Mouse (Mus musculus) thymus, postnatal 36 days (tissue): ENCODE measurements at regions not wholly inside any gene's neighbourhood (a gene's known extent, or its start where the extent isn't known, plus 50 kb on each side); places are given as distances from the start of the nearest gene placed in this dataset.
"Not testable (repeated sequence)": the region's sequence is repeated elsewhere in the genome, so short reads cannot be mapped to it uniquely, and the experiment has no call there.

ENCODE experiments used
- DNase-seq, 2 experiments: peaks; one replicate each; pipeline ENCODE4 v3.0.0; 2022; ENCODE audit warnings: mixed read lengths in 2 of 2

- no peak for DNase-seq
These were observed 58.1 kb upstream of the Slc1a4 start for GRCm38 (mm10) chr11:20390622-20391021.

GRCm38 (mm10) chr11:20393302-20393701, 60.8 kb upstream of the Slc1a4 start:
- DNase-seq = not testable (repeated sequence)

DNA sequence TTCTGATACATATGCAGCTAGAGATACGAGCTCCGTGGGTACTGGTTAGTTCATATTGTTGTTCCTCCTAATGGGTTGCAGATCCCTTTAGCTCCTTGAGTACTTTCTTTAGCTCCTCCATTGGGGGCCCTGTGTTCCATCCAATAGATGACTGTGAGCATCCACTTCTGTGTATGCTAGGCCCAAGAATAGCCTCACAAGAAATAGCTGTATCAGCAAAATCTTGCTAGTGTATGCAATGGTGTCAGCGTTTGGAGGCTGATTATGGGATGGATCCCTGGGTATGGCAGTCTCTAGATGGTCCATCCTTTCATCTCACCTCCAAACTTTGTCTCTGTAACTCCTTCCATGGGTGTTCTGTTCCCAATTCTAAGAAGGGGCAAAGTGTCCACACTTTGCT, 61.3 kb upstream of the Slc1a4 start:
- DNase-seq = not testable (repeated sequence)

GRCm38 (mm10) chr11:20395848-20396203, 63.3 kb upstream of the Slc1a4 start:
- no peak for DNase-seq

GRCm38 (mm10) chr11:20396204-20396848, 63.8 kb upstream of the Slc1a4 start:
- DNase-seq = no peak

GRCm38 (mm10) chr11:20396884-20397283, 64.4 kb upstream of the Slc1a4 start:
- no peak for DNase-seq

GRCm38 (mm10) chr11:20400302-20401234, 68.1 kb upstream of the Slc1a4 start:
- DNase-seq = peak; percentile 39 to 53

DNA sequence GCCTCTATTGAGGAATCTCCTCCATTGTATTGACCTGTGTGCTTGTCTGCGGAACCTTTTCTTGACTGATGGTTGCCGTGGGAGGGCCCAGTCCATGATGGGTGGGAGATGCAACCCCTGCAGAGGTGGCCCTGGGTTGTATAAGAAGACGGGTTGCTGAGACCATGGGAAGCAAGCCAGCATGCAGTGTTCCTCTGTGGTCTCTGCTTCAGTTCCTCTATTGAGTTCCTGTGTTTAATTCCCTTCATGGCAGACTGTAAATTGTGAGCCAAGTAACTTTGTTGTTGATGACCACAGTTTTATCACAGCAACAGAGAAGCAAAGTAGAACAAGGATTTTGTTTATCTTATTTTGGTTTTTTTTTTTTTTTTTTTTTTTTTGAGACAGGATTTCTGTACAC, 70.9 kb upstream of the Slc1a4 start:
- no peak for DNase-seq

DNA sequence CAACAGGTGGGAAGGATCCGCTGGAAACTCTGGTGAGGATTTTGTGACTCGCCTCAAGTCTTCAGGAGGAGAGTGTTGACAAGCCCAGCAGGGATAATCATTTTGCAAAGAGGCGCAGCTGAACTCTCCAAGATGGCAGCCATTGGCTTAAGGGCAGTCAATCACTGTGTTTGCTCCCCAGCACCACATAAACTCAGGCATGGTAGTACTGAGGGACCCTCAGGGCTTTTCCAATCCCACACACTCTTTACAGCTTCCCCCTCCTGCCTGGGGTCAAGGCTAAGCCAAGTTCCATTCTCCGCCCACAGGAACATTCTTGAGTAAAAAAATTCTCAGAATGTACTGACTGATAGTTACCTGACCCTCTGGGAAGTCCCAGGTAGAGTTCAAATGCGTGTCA, 72.0 kb upstream of the Slc1a4 start:
- no peak for DNase-seq

- DNase-seq = no peak
These were observed 85.6 kb upstream of the Slc1a4 start for GRCm38 (mm10) chr11:20418141-20418540.

DNA sequence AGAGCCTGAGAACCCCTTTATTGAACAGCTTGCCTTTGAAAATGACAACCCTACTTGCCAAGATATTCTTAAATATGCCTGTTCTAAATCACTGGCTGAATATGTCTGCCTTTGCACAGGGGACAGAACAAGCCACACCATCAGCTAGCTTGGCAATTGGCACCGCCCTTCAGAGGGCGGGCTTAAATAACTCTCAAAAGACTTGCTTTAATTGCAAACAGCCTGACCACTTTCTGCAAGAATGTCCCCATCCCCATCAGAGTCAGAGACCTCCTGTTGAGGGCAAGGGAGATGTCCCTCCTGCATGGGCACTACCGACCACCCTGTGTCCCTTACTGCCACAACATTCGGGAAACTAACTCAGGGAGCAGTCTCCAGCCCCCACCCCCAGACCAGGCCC, 88.4 kb upstream of the Slc1a4 start:
- DNase-seq = no peak

GRCm38 (mm10) chr11:20436057-20436456, 103.5 kb upstream of the Slc1a4 start:
- no peak for DNase-seq

GRCm38 (mm10) chr11:20442476-20442875, 100.6 kb upstream of the Sertad2 start:
- DNase-seq = no peak

GRCm38 (mm10) chr11:20445061-20445902, 97.8 kb upstream of the Sertad2 start:
- DNase-seq = no peak

DNA sequence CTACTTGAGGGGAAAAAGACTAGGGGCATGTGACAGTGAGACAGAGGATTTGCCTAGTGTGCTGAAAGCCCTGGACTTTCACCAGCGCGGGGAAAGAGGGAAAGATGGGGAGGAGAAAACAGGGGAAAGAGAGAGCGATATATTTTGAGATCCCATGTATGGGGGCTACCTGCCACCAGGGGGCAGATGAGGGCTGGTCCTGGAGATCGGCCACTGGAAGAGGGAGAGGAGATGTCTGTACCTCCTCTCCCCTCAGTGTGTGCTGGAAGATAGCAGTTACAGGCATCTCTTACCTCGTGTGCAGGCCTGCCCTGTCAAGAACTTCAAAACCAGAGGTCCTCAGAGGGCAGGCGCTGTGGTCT, 97.2 kb upstream of the Sertad2 start:
- DNase-seq = peak; percentile 63 to 71

- DNase-seq = no peak
These were observed 90.2 kb upstream of the Sertad2 start for GRCm38 (mm10) chr11:20452901-20453300.

DNA sequence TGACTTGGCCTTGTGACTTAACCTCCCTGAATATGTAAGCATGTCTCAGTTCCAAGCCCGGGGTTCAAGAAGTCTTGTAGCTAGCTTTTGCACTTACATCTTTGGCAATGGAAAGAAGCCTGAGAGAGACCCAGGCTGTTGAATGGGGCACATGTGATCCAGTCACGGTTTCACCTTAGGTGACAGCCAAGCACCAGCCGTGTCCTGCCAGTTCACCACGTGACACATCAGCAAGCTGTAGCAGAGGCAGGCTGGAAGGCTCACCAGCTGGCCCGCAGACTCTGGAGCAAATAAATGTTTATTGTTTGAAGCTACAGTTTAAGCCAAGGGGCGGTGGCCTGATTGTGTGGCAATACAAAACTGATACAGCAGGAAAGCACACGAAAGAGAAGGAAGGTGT, 89.3 kb upstream of the Sertad2 start:
- no peak for DNase-seq

- peak; percentile 80 to 87 for DNase-seq
These were observed 87.8 kb upstream of the Sertad2 start for GRCm38 (mm10) chr11:20455085-20455864.

GRCm38 (mm10) chr11:20455865-20456648, 87.0 kb upstream of the Sertad2 start:
- DNase-seq = no peak

DNA sequence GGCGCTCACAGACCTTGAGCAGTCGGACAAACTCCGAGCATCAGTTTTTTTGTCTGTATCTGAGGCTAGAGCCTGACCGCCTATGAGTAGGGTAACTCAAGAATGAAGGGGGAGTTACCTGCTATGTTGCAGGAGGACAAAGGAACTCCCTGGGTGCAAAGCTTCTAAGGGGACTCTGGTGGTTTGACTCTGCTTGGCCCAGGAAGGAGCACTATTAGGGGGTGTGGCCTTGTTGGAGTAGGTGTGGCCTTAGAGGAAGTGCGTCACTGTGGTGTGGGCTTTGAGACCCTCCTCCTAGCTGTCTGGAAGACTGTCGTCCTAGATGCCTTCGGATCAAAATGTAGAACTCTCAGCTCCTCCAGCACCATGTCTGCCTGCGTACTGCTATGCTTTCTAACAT, 83.9 kb upstream of the Sertad2 start:
- no peak for DNase-seq

DNA sequence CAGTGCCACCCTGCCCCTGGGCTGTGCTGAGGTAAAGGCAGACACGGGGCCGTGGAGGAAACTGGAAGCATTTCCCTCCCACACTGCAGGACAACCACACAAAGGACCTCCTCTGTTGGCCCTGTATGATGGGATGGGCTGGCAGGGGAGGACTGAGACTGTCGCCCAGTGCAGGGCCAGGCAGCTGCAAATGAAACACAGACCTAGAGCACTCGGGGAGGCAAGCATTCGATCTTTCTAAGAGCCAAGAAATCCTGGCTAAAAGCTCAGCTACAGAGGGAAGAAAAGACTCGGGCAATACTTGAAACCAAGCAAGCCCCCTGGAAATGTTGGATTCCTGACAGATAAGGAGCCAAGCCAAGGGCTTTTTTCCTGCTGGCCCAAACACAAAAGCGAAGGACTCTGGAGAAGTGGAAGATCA, 82.5 kb upstream of the Sertad2 start:
- DNase-seq = no peak

- no peak for DNase-seq
These were observed 81.0 kb upstream of the Sertad2 start for GRCm38 (mm10) chr11:20462076-20462475.
